Mouse (Mus musculus): ENCODE results near the gene Uba2. TPM values are rescaled to one million over a fixed set of nuclear protein-coding genes. Genes with fewer than 3 reads are reported as not detected.
"Not testable (repeated sequence)": the region's sequence is repeated elsewhere in the genome, so short reads cannot be mapped to it uniquely, and the experiment has no call there.

Uba2 gene
- 273 and 283 TPM in 2 replicates for polyA plus RNA-seq (2014; fragmentation: Nextera tagmentation; extraction: Ambion mirVana)

DNA sequence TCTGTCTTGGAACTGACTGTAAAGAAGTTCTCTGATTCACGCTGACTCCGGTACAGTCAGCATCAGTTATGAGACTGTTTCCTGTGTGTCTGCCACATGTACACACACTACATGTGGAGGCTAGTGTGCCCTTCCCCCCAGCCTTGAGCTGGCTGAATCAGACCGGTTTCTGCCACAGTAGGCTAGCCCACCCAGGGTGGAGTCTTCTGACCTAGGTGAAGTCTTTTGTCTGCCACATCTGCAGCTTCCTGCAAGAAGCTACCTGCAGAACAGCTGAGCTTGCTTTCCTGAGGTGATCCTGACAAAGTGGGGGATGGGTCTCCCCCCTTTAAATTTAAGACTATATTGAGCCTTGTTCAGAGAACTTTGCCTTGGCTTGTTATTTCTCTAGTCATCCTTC lies at the start of gene Uba2:
Gene Uba2 (minus strand): TSS at position 146 of the 400 bp plus-strand sequence.
- Histone ChIP-seq H3K4me1 (ENCODE audit: control insufficient read depth, insufficient read depth, low read length) (peaks cover 6% of the 10 kb centered on the region; the same call in 1 of the 2 replicates), H3K4me2 (peak within 1 kb of the TSS; percentile 24), H3K27me3 (ENCODE audit: control insufficient read depth, insufficient read depth, low read length) (no peaks in the 10 kb centered on the region), H3K36me3 (ENCODE audit: control insufficient read depth, insufficient read depth, low read length) (0 out of 2 replicates have a peak, but pooled peaks cover 4% of the 10 kb centered on the region), H3K9me3 (ENCODE audit: control insufficient read depth, low read length) (no peaks in the 10 kb centered on the region), H3K27ac (ENCODE audit: low read depth, low read length) (no peak within 1 kb of the TSS), H3K9ac (ENCODE audit: low read length) (peak within 1 kb of the TSS; percentile 95), H3K4me3 (ENCODE audit: low read depth, low read length) (peak within 1 kb of the TSS; percentile 96)
- DNase-seq (ENCODE audit: low spot score, missing footprints) (no peak), ATAC-seq (ENCODE audit: low FRiP score) (no peak)
- 82% methylated on average over 3 of the region's 3 CpGs for WGBS

DNA sequence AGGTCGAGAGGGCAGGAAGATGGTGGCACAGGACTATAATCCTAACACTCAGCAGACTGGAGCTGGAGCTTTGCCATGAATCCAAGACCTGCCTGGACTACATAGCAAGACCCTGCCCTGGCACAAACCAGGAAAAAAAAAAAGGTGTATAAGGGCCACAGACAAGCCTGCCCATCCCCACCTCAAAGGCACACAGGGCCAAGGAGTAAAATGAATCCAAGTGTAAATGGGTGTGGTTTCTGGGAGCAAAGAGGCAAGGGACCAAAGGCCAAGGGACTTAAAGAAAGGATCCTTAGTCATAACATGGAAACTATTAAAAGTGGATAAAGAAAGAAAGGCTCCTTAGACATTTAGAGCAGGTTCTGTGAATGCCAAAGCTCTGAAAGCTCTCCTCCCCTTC lies 49.1 kb upstream of the Uba2 start:
- no peak for ATAC-seq (ENCODE audit: low FRiP score)
- no peak overlapping the region for H3K4me2 ChIP-seq
- no peaks in the 10 kb centered on the region for H3K27me3 ChIP-seq (ENCODE audit: control insufficient read depth, insufficient read depth, low read length)
- H3K4me3 ChIP-seq (ENCODE audit: low read depth, low read length) = no peak overlapping the region
- WGBS = 79% methylated on average over 1 of the region's 1 CpGs
- peaks cover 27% of the 10 kb centered on the region for H3K36me3 ChIP-seq (ENCODE audit: control insufficient read depth, insufficient read depth, low read length)
- DNase-seq (ENCODE audit: low spot score, missing footprints) = no peak
- H3K27ac ChIP-seq (ENCODE audit: low read depth, low read length) = no peak overlapping the region
- H3K9me3 ChIP-seq (ENCODE audit: control insufficient read depth, low read length) = no peaks in the 10 kb centered on the region
- H3K4me1 ChIP-seq (ENCODE audit: control insufficient read depth, insufficient read depth, low read length) = no peaks in the 10 kb centered on the region
- H3K9ac ChIP-seq (ENCODE audit: low read length) = no peak overlapping the region

DNA sequence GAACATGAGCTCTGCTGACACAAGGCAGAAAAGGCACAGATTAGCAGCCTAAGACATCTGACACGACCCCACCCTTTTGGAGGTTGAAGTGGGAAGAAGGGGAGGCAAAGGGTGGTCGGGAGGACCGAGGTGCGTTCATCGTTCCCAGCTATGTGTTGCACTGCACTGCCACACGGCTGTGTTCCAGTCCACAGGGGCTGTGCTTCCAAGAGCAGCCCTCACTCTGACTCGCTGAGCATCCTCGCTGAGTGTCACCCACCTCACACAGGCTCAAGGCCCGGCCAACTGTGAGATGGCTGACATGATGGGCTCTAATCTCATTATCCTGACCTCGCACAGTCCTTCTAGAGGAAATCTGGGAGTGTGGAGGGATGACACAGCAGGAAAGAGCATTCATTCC lies 47.1 kb upstream of the Uba2 start:
- H3K36me3 ChIP-seq (ENCODE audit: control insufficient read depth, insufficient read depth, low read length) = peaks cover 28% of the 10 kb centered on the region

DNA sequence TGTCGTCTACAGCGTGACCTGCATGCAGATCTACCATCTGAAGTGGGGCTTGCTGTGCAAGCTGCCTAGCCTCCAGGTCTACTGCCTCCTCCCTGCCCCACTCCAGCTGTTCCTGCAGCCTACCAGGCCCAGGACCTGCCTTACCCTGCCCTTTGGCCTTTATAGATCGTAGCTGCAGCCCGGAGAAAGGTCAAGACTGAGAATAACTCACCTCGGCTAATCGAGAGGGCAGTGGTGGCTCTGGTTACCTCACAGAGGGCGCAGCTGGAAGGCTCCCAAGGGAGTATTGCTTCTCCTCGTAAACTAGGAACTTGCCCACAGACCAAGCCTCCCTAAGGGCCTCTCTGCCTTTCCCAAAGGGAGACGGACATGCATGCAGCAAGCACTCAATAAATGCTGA lies 46.1 kb upstream of the Uba2 start:
- H3K9ac ChIP-seq (ENCODE audit: low read length) = no peak overlapping the region
- DNase-seq (ENCODE audit: low spot score, missing footprints) = no peak
- no peaks in the 10 kb centered on the region for H3K4me1 ChIP-seq (ENCODE audit: control insufficient read depth, insufficient read depth, low read length)
- H3K4me2 ChIP-seq = no peak overlapping the region
- H3K4me3 ChIP-seq (ENCODE audit: low read depth, low read length) = no peak overlapping the region
- WGBS = 91% methylated on average over 9 of the region's 9 CpGs
- H3K27me3 ChIP-seq (ENCODE audit: control insufficient read depth, insufficient read depth, low read length) = no peaks in the 10 kb centered on the region
- no peak for ATAC-seq (ENCODE audit: low FRiP score)
- H3K27ac ChIP-seq (ENCODE audit: low read depth, low read length) = no peak overlapping the region
- H3K9me3 ChIP-seq (ENCODE audit: control insufficient read depth, low read length) = no peaks in the 10 kb centered on the region
- H3K36me3 ChIP-seq (ENCODE audit: control insufficient read depth, insufficient read depth, low read length) = peaks cover 30% of the 10 kb centered on the region

More for the DNA sequence above, 47.1 kb upstream of the Uba2 start:
- 91% methylated on average over 10 of the region's 10 CpGs for WGBS
- no peaks in the 10 kb centered on the region for H3K27me3 ChIP-seq (ENCODE audit: control insufficient read depth, insufficient read depth, low read length)
- DNase-seq (ENCODE audit: low spot score, missing footprints) (peak; percentile 56), ATAC-seq (ENCODE audit: low FRiP score) (no peak)
- no peaks in the 10 kb centered on the region for H3K4me1 ChIP-seq (ENCODE audit: control insufficient read depth, insufficient read depth, low read length)
- no peaks in the 10 kb centered on the region for H3K9me3 ChIP-seq (ENCODE audit: control insufficient read depth, low read length)
- no peak overlapping the region for H3K9ac ChIP-seq (ENCODE audit: low read length)
- no peak overlapping the region for H3K27ac ChIP-seq (ENCODE audit: low read depth, low read length)
- no peak overlapping the region for H3K4me3 ChIP-seq (ENCODE audit: low read depth, low read length)
- H3K4me2 ChIP-seq = no peak overlapping the region

DNA sequence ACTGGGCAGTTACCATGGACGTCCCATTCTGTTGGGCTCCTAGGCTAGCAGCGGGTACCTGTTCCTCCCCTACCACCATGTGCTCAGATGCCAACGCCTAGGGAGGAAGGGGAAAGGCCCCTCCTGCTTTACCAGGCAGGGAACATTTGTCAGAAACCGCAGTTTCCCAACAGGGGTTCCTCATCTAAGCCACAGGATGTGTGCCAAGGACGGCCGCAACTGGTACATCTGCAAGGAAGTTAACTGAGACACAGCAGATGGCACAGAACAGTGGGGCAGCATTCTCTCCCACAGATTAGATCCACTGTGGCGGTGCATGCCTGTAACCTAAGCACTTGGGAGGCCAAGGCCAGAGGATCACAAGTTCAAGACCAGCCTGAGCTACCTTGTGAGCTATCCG lies 45.2 kb upstream of the Uba2 start:
- 90% methylated on average over 8 of the region's 8 CpGs for WGBS
- no peaks in the 10 kb centered on the region for H3K4me1 ChIP-seq (ENCODE audit: control insufficient read depth, insufficient read depth, low read length)
- H3K27ac ChIP-seq (ENCODE audit: low read depth, low read length) = no peak overlapping the region
- no peak overlapping the region for H3K9ac ChIP-seq (ENCODE audit: low read length)
- no peaks in the 10 kb centered on the region for H3K27me3 ChIP-seq (ENCODE audit: control insufficient read depth, insufficient read depth, low read length)
- H3K36me3 ChIP-seq (ENCODE audit: control insufficient read depth, insufficient read depth, low read length) = peaks cover 32% of the 10 kb centered on the region
- no peak overlapping the region for H3K4me2 ChIP-seq
- H3K4me3 ChIP-seq (ENCODE audit: low read depth, low read length) = no peak overlapping the region
- DNase-seq (ENCODE audit: low spot score, missing footprints) (peak; percentile 60), ATAC-seq (ENCODE audit: low FRiP score) (no peak)
- H3K9me3 ChIP-seq (ENCODE audit: control insufficient read depth, low read length) = no peaks in the 10 kb centered on the region

DNA sequence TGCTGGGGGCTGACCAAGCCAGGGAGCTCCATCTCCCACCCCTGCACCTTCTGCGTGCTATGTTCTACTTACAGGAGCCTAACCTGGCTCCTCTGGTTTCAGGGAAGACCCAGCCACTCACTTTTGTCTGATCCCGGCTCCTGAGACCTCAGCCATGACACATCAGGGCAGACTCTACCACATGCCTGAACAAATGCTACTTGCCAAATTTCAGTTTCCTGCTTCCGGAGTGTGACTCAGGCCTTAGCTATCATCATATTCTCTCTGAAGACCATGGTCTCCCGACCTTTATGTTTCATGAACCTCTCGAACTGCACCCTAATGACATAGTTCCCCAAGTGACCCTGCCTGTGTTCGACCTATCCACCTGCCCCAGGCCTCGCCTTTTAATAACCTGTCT lies 43.9 kb upstream of the Uba2 start:
- no peak overlapping the region for H3K9ac ChIP-seq (ENCODE audit: low read length)
- WGBS = 95% methylated on average over 7 of the region's 7 CpGs
- no peak overlapping the region for H3K4me3 ChIP-seq (ENCODE audit: low read depth, low read length)
- ATAC-seq (ENCODE audit: low FRiP score) (no peak), DNase-seq (ENCODE audit: low spot score, missing footprints) (peak; percentile 14)
- peaks cover 42% of the 10 kb centered on the region for H3K36me3 ChIP-seq (ENCODE audit: control insufficient read depth, insufficient read depth, low read length)
- H3K4me1 ChIP-seq (ENCODE audit: control insufficient read depth, insufficient read depth, low read length) = no peaks in the 10 kb centered on the region
- no peaks in the 10 kb centered on the region for H3K9me3 ChIP-seq (ENCODE audit: control insufficient read depth, low read length)
- H3K4me2 ChIP-seq = no peak overlapping the region
- H3K27me3 ChIP-seq (ENCODE audit: control insufficient read depth, insufficient read depth, low read length) = no peaks in the 10 kb centered on the region
- no peak overlapping the region for H3K27ac ChIP-seq (ENCODE audit: low read depth, low read length)

DNA sequence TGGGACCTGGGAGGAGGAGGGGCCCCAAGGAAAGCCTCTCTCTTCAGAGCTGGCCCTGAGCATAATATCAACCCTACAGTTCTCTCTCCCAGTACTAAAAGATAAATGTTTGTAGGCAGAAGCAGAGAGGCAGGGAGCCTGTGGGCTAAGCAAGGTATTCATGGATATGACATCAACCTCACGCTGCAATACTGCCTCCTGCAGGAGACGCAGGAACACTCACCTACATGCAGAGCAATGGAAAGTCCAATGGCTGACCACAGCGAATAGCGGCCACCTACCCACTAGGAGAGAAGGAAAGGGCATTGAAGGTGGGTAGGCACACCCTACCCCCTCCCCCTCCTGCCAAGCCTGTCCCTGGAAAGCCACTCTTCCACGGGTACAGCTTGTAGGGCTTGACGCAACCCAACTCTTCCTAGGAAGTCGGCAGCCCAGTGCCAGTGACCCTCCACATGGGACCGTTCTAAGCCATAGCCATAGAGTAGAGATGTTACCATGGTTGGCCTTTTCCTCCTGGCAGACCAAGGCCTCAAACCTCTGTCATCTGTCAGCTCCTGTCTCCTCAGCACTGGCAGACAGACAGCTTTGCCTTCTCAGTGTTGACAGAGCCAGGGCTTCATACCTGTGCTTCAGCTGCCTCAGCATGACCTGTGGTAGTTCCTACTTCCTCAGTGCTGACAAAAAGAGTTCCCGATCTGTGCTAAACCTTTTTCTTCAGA lies 38.8 kb upstream of the Uba2 start:
- no peaks in the 10 kb centered on the region for H3K27me3 ChIP-seq (ENCODE audit: control insufficient read depth, insufficient read depth, low read length)
- no peak overlapping the region for H3K9ac ChIP-seq (ENCODE audit: low read length)
- DNase-seq (ENCODE audit: low spot score, missing footprints) = peak; percentile 59
- no peaks in the 10 kb centered on the region for H3K4me1 ChIP-seq (ENCODE audit: control insufficient read depth, insufficient read depth, low read length)
- H3K4me2 ChIP-seq = no peak overlapping the region
- H3K9me3 ChIP-seq (ENCODE audit: control insufficient read depth, low read length) = no peaks in the 10 kb centered on the region
- WGBS = 93% methylated on average over 9 of the region's 9 CpGs
- H3K27ac ChIP-seq (ENCODE audit: low read depth, low read length) = no peak overlapping the region
- H3K4me3 ChIP-seq (ENCODE audit: low read depth, low read length) = no peak overlapping the region
- H3K36me3 ChIP-seq (ENCODE audit: control insufficient read depth, insufficient read depth, low read length) = peaks cover 64% of the 10 kb centered on the region
- ATAC-seq (ENCODE audit: low FRiP score) = no peak

DNA sequence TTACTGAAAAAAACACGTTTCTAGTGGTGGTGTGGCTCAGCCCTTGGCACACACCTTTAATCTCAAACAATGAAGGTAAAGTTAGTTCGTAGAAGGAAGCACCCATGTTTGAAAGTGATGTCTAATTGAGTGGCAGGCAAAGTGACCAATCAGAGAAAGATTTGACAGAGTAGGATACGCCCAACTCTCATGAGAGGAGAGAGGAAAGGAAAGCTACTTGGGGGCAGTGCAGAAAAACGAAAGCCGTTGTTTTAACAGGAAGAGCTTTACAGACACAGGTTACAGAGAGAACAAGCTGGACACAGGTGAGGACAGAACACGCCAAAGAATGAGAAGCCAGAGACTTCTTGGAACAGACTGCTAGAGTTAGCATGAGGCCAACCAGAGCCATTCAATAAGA lies 36.9 kb upstream of the Uba2 start:
- Histone ChIP-seq H3K36me3 (ENCODE audit: control insufficient read depth, insufficient read depth, low read length) (peaks cover 64% of the 10 kb centered on the region), H3K9me3 (ENCODE audit: control insufficient read depth, low read length) (no peaks in the 10 kb centered on the region), H3K27ac (ENCODE audit: low read depth, low read length) (no peak overlapping the region), H3K4me1 (ENCODE audit: control insufficient read depth, insufficient read depth, low read length) (no peaks in the 10 kb centered on the region), H3K4me2 (no peak overlapping the region), H3K4me3 (ENCODE audit: low read depth, low read length) (no peak overlapping the region), H3K9ac (ENCODE audit: low read length) (no peak overlapping the region), H3K27me3 (ENCODE audit: control insufficient read depth, insufficient read depth, low read length) (no peaks in the 10 kb centered on the region)
- DNase-seq (ENCODE audit: low spot score, missing footprints) (peak; percentile 81), ATAC-seq (ENCODE audit: low FRiP score) (no peak)
- WGBS = 91% methylated on average over 6 of the region's 6 CpGs

DNA sequence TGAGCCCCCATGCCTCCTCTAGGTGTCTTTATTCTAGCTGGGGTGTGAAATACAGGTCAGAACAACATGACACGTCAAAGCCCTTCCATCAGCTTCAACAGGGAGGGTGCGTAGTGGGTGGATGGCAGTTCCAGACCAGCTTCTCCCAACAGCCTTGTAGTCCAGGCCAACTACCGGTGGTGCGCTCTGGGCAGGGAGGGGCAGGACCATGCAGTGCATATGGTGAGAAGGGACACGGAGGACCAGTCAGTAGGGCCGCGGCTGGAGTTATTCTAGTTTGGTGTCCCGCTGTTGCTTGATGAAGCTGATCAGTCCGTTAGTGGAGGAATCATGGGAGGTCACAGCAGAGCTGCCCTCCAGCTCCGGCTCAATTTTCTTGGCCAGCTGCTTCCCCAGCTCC lies 32.7 kb upstream of the Uba2 start:
- not testable (repeated sequence) for DNase-seq (ENCODE audit: low spot score, missing footprints); H3K9me3 ChIP-seq (ENCODE audit: control insufficient read depth, low read length); H3K9ac ChIP-seq (ENCODE audit: low read length); H3K4me1 ChIP-seq (ENCODE audit: control insufficient read depth, insufficient read depth, low read length); H3K4me3 ChIP-seq (ENCODE audit: low read depth, low read length); ATAC-seq (ENCODE audit: low FRiP score); H3K27me3 ChIP-seq (ENCODE audit: control insufficient read depth, insufficient read depth, low read length); H3K27ac ChIP-seq (ENCODE audit: low read depth, low read length); H3K4me2 ChIP-seq
- peaks cover 38% of the 10 kb centered on the region for H3K36me3 ChIP-seq (ENCODE audit: control insufficient read depth, insufficient read depth, low read length)
- whole genome bisulfite sequencing = 87% methylated on average over 10 of the region's 10 CpGs
